Mouse (Mus musculus): Measurements from ENCODE around the gene Frmd4b. TPM values are rescaled to one million over a fixed set of nuclear protein-coding genes. Genes with fewer than 3 reads are reported as not detected.

Frmd4b gene
- polyA plus RNA-seq, 1 experiment: 15.6 TPM

DNA sequence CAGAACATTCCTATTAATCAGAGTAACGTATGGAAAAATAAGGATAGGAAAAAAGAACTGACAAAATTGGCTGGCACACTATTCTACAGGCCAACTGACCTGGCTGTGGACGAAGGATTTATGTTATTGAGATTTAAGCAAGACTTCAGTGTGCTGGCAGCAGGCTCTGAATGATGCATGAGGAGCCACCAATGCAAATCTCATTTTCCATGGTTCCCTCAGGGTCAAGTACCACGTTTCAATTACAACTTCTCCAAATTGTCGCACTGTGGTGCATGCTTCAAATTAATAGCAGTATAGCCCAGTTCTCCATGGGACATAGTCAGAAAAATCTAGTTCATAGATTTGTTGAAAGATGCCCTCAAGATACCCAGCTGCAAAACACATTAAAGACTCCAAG lies 50.6 kb downstream of the Frmd4b start:
- no peaks in the 10 kb centered on the region for H3K4me1 ChIP-seq (ENCODE audit: control insufficient read depth, insufficient read depth, low read length)
- H3K27me3 ChIP-seq (ENCODE audit: control insufficient read depth, insufficient read depth, low read length): no peaks in the 10 kb centered on the region
- H3K4me3 ChIP-seq (replicated peaks; ENCODE audit: insufficient read depth, low read depth, low read length): no peak overlapping the region
- no peak overlapping the region for H3K27ac ChIP-seq (ENCODE audit: insufficient read depth, low read length)
- DNase-seq: no peak
- WGBS: 67% methylated on average over 4 of the region's 4 CpGs
- TF ChIP-seq POLR2A (IDR thresholded peaks at IDR 0.05; ENCODE audit: borderline replicate concordance, insufficient read depth, low read length): no peak
- TF ChIP-seq CTCF (IDR thresholded peaks at IDR 0.05; ENCODE audit: borderline replicate concordance, insufficient read depth, low read depth, low read length): no peak

DNA sequence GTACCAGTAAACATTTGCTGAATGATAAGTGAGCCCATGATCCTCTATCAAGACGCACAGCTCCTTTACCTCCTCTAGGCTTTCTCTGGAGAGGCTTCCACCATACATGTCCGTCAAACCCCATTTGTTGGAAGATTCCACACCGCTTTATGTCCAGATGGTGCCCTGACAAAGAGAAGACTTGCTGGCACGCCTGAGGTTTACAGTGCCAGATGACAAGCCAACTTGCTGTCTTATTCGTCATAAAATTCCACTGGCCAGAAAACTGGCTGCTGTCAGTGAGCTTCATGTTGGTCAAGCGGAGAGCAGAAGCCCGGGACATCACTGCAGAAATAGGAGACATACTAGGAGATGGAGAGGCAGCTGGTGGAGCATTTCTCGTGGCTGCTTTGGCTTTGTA lies 60.2 kb downstream of the Frmd4b start:
- peaks cover 13% of the 10 kb centered on the region for H3K4me1 ChIP-seq (ENCODE audit: control insufficient read depth, insufficient read depth, low read length)
- 9% methylated on average over 8 of the region's 8 CpGs for WGBS
- no peaks in the 10 kb centered on the region for H3K27me3 ChIP-seq (ENCODE audit: control insufficient read depth, insufficient read depth, low read length)
- TF ChIP-seq POLR2A (IDR thresholded peaks at IDR 0.05; ENCODE audit: borderline replicate concordance, insufficient read depth, low read length): no peak
- no peak for TF ChIP-seq CTCF (IDR thresholded peaks at IDR 0.05; ENCODE audit: borderline replicate concordance, insufficient read depth, low read depth, low read length)
- DNase-seq: peak; percentile 61 to 79
- no peak overlapping the region for H3K4me3 ChIP-seq (replicated peaks; ENCODE audit: insufficient read depth, low read depth, low read length)
- H3K27ac ChIP-seq (ENCODE audit: insufficient read depth, low read length): no peak overlapping the region

DNA sequence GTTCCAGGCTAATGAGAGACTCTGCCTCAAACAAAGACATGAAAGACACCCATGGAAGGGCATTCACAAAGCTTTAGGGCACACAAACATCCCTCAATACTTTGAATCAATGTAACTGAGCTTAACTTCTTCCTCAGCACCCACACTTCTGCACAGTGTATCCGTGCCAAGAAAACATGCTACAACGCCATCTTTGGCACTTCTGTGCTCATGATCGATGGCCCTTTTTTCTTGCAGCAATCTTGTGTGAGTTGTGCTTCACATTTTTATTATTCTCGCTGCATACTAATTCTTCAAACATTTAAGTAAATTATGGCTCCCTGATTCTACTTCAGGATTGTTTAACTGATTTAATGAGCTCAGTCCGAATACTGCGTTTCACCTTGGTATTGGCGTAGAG lies 61.7 kb downstream of the Frmd4b start:
- H3K4me3 ChIP-seq (replicated peaks; ENCODE audit: insufficient read depth, low read depth, low read length): no peak overlapping the region
- no peak overlapping the region for H3K27ac ChIP-seq (ENCODE audit: insufficient read depth, low read length)
- DNase-seq: no peak
- no peak for TF ChIP-seq POLR2A (IDR thresholded peaks at IDR 0.05; ENCODE audit: borderline replicate concordance, insufficient read depth, low read length)
- TF ChIP-seq CTCF (IDR thresholded peaks at IDR 0.05; ENCODE audit: borderline replicate concordance, insufficient read depth, low read depth, low read length): no peak
- 97% methylated on average over 7 of the region's 7 CpGs for WGBS
- no peaks in the 10 kb centered on the region for H3K27me3 ChIP-seq (ENCODE audit: control insufficient read depth, insufficient read depth, low read length)
- peaks cover 13% of the 10 kb centered on the region for H3K4me1 ChIP-seq (ENCODE audit: control insufficient read depth, insufficient read depth, low read length)

DNA sequence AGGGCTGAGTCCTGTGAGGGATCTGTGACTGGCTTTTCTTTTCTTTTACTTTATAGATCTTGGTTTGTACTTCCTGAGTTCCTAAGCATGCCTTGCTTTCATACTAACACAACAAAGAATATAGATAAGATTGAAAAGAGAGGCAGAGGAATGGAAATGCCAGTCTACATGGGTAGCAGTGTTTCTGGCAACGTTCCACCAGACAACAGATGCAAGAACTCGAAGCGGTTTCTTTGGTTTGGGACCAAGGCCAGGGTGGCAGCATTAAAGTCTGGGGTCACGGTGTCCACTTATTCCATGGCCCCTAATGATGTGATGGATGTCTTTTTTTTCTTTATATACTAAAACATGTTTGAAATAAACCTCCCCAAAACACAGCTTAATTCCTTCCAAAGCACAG lies 63.9 kb downstream of the Frmd4b start:
- WGBS: 44% methylated on average over 4 of the region's 4 CpGs
- Histone ChIP-seq H3K27ac (ENCODE audit: insufficient read depth, low read length) (no peak overlapping the region), H3K4me1 (ENCODE audit: control insufficient read depth, insufficient read depth, low read length) (peaks cover 13% of the 10 kb centered on the region), H3K4me3 (replicated peaks; ENCODE audit: insufficient read depth, low read depth, low read length) (no peak overlapping the region), H3K27me3 (ENCODE audit: control insufficient read depth, insufficient read depth, low read length) (no peaks in the 10 kb centered on the region)
- no peak for DNase-seq
- no peak for TF ChIP-seq CTCF (IDR thresholded peaks at IDR 0.05; ENCODE audit: borderline replicate concordance, insufficient read depth, low read depth, low read length)
- no peak for TF ChIP-seq POLR2A (IDR thresholded peaks at IDR 0.05; ENCODE audit: borderline replicate concordance, insufficient read depth, low read length)

DNA sequence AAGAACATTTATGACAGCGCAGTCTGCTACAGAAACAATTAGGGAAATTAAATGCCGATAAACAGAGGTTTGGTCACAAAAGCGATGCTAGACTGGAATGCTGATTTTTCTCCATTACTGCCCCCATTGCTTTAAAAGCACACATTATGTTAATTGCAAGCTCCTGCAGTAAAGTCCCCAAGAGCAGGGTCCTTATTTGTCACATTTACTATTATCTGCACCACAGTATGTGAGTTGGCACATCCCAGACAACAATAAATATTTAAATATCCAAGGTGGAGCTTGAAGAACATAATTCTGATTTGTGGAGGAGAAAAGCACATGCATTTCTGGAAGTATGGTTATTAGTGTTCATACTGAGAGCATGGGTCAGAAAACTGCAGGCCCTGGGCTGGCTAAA lies 64.8 kb downstream of the Frmd4b start:
- 91% methylated on average over 3 of the region's 3 CpGs for WGBS
- no peak overlapping the region for H3K27ac ChIP-seq (ENCODE audit: insufficient read depth, low read length)
- TF ChIP-seq POLR2A (IDR thresholded peaks at IDR 0.05; ENCODE audit: borderline replicate concordance, insufficient read depth, low read length): no peak
- TF ChIP-seq CTCF (IDR thresholded peaks at IDR 0.05; ENCODE audit: borderline replicate concordance, insufficient read depth, low read depth, low read length): no peak
- H3K27me3 ChIP-seq (ENCODE audit: control insufficient read depth, insufficient read depth, low read length): no peaks in the 10 kb centered on the region
- H3K4me1 ChIP-seq (ENCODE audit: control insufficient read depth, insufficient read depth, low read length): peaks cover 11% of the 10 kb centered on the region
- no peak for DNase-seq
- H3K4me3 ChIP-seq (replicated peaks; ENCODE audit: insufficient read depth, low read depth, low read length): no peak overlapping the region

DNA sequence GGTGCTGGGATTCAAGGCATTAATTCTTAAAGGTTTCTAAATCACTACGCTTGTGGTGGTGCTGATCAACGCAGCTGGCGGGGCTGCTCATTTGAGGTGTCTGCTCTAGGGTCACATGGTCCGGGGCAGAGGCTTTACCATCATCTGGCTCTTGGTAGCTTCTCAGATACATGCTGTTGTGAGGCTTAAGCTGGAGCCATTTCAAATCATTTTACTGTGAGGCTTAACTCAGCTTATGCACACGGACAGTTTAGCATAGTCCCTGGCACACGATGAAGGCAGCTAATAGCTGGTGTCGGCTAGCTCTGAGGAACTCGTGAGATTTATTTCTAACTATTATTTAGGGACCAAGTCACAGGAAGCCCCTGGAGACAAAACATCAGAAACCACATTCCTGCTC lies 65.5 kb downstream of the Frmd4b start:
- H3K27ac ChIP-seq (ENCODE audit: insufficient read depth, low read length): no peak overlapping the region
- TF ChIP-seq CTCF (IDR thresholded peaks at IDR 0.05; ENCODE audit: borderline replicate concordance, insufficient read depth, low read depth, low read length) (no peak), POLR2A (IDR thresholded peaks at IDR 0.05; ENCODE audit: borderline replicate concordance, insufficient read depth, low read length) (no peak)
- WGBS: 57% methylated on average over 8 of the region's 8 CpGs

DNA sequence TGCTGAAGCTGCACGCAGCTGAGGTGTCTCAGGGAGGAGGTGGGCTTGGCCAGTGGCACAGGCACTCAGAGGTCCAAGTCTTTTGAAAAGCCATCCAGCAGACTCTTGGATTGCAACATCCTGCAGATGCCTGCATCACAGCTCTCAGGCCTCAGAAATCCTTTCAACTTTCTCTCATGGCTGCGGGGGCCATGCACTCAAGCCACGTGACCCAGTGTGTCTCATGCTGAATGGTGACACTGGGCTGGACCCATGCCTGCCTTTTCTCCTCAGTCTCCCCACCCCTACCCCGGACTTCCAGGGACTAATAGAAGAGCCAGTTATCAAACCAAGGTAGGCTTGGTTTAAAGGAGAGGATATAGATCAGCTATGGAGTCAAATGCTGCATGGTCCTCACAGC lies 66.2 kb downstream of the Frmd4b start:
- DNase-seq: no peak
- TF ChIP-seq CTCF (IDR thresholded peaks at IDR 0.05; ENCODE audit: borderline replicate concordance, insufficient read depth, low read depth, low read length) (no peak), POLR2A (IDR thresholded peaks at IDR 0.05; ENCODE audit: borderline replicate concordance, insufficient read depth, low read length) (no peak)
- Histone ChIP-seq H3K4me3 (replicated peaks; ENCODE audit: insufficient read depth, low read depth, low read length) (no peak overlapping the region), H3K27me3 (ENCODE audit: control insufficient read depth, insufficient read depth, low read length) (no peaks in the 10 kb centered on the region), H3K27ac (ENCODE audit: insufficient read depth, low read length) (no peak overlapping the region), H3K4me1 (ENCODE audit: control insufficient read depth, insufficient read depth, low read length) (no peaks in the 10 kb centered on the region; the same call in 1 of the 2 replicates)
- 66% methylated on average over 4 of the region's 4 CpGs for WGBS

More for the DNA sequence above, 65.5 kb downstream of the Frmd4b start:
- DNase-seq: no peak
- H3K4me3 ChIP-seq (replicated peaks; ENCODE audit: insufficient read depth, low read depth, low read length): no peak overlapping the region
- peaks cover 6% of the 10 kb centered on the region; the same call in 1 of the 2 replicates for H3K4me1 ChIP-seq (ENCODE audit: control insufficient read depth, insufficient read depth, low read length)
- no peaks in the 10 kb centered on the region for H3K27me3 ChIP-seq (ENCODE audit: control insufficient read depth, insufficient read depth, low read length)

DNA sequence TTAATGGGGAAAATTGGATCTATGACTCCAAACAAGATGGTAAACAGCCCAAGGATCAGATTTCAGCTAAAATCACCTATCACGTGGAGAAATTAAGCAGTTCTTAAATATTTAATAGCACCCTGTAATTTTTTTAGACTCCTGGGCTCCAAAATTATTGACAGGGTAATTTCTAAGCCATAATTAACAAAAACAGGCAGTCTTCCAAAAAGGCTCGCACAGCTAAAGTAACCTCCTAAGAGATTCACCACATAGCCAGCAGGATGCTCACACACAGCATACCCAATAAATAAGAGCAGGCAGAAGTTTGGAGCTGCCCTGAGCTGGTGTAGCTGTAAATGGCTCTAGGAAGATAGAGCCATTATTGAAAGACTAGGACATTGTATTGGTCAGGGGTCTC lies 76.9 kb downstream of the Frmd4b start:
- DNase-seq: no peak
- no peak for TF ChIP-seq CTCF (IDR thresholded peaks at IDR 0.05; ENCODE audit: borderline replicate concordance, insufficient read depth, low read depth, low read length)
- no peak for TF ChIP-seq POLR2A (IDR thresholded peaks at IDR 0.05; ENCODE audit: borderline replicate concordance, insufficient read depth, low read length)
- Histone ChIP-seq H3K4me3 (replicated peaks; ENCODE audit: insufficient read depth, low read depth, low read length) (no peak overlapping the region), H3K4me1 (ENCODE audit: control insufficient read depth, insufficient read depth, low read length) (no peaks in the 10 kb centered on the region), H3K27ac (ENCODE audit: insufficient read depth, low read length) (no peak overlapping the region), H3K27me3 (ENCODE audit: control insufficient read depth, insufficient read depth, low read length) (no peaks in the 10 kb centered on the region)
- 72% methylated on average over 2 of the region's 2 CpGs for WGBS

Data from cerebellum, adult 2 months (tissue).